Mouse (Mus musculus) cerebellum, adult 2 months (tissue): ENCODE data around the gene Necab2.

Experiments used
- CTCF ChIP-seq: fragments of 200-500 bp; IDR thresholded peaks from 2 replicates; pipeline ENCODE4 v1.5.1; 2011; ENCODE audit warnings: low read depth, mild to moderate bottlenecking, control low read depth, low read length, moderate library complexity, borderline replicate concordance; ENCODE audit not compliant: insufficient read depth
- POLR2A ChIP-seq: fragments of 200-500 bp; IDR thresholded peaks from 2 replicates; pipeline ENCODE4 v1.6.1; 2011; ENCODE audit warnings: low read length, control low read depth, borderline replicate concordance; ENCODE audit not compliant: insufficient read depth

- no peak for TF ChIP-seq POLR2A
- TF ChIP-seq CTCF, result no peak
Measured at GRCm38 (mm10) chr8:119478684-119479083, 32.2 kb downstream of the Necab2 start.
